Comparison of ENCODE assay signal across 8 mouse cellular contexts in genomic region chr10:120701833-120702232, GRCm38 (mm10).
A peak's percentile ranks its signal among the peaks of the same experiment; 100 is the strongest.
DNase-seq lines count a peak whose midpoint lies in the region; ATAC-seq lines count a peak whose summit lies in the region.

No protein-coding gene starts in this region.

- no peak overlapping the region for H3K4me3 ChIP-seq in hindbrain, embryonic 14.5 days (replicated peaks; ENCODE audit: low read length)

- WGBS in hindbrain, embryonic 14.5 days, result 22% methylated on average over 11 of the region's 11 CpGs

- H3K27ac ChIP-seq in hindbrain, embryonic 14.5 days, result no peak overlapping the region

- H3K4me1 ChIP-seq in hindbrain, embryonic 14.5 days (replicated peaks; ENCODE audit: control insufficient read depth, insufficient read depth, low read length), result no peaks in the 10 kb centered on the region

- no peaks in the 10 kb centered on the region for H3K27me3 ChIP-seq in hindbrain, embryonic 14.5 days (ENCODE audit: control insufficient read depth, insufficient read depth, low read length)

- no peak; the same call in 1 of the 2 replicates for ATAC-seq in hindbrain, embryonic 14.5 days (ENCODE audit: low FRiP score)

- no peak overlapping the region for H3K4me2 ChIP-seq in hindbrain, embryonic 14.5 days (replicated peaks)

- no peaks in the 10 kb centered on the region for H3K36me3 ChIP-seq in hindbrain, embryonic 14.5 days (replicated peaks; ENCODE audit: control insufficient read depth, insufficient read depth)

- no peak overlapping the region for H3K9ac ChIP-seq in hindbrain, embryonic 14.5 days

- peak; percentile 70 for DNase-seq in R1 (ENCODE audit: low read depth, low spot score)
- peak; percentile 59 for DNase-seq in cerebellum, adult 9-10 months
- peak; percentile 21 to 75 for DNase-seq in frontal cortex, postnatal 14 days (ENCODE audit: low spot score in 2 of 2)
- DNase-seq in hindbrain, embryonic 14.5 days (ENCODE audit: low spot score), result peak; percentile 82
- DNase-seq in layer of hippocampus, postnatal 25 days (ENCODE audit: extremely low spot score in 1 of 2, low spot score in 1 of 2), result peak; percentile 57 to 85
- peak; percentile 85 for DNase-seq in lung, postnatal 14 days
- peak; percentile 73 for DNase-seq in right cerebral cortex, postnatal 25 days
- peak; percentile 84 for DNase-seq in urinary bladder, postnatal 14 days (ENCODE audit: low spot score)

- H3K9me3 ChIP-seq in hindbrain, embryonic 14.5 days (ENCODE audit: control insufficient read depth, low read length), result no peaks in the 10 kb centered on the region
